Mouse (Mus musculus) embryonic fibroblast, embryonic 13.5 days (primary cell): ENCODE measurements around the gene Sox1.

Experiments used
- CTCF ChIP-seq: IDR thresholded peaks from 2 replicates; pipeline ENCODE4 v1.5.1; 2011; ENCODE audit warnings: mild to moderate bottlenecking, control low read depth, low read length, moderate library complexity, borderline replicate concordance; ENCODE audit not compliant: insufficient read depth
- POLR2A ChIP-seq: IDR thresholded peaks from 2 replicates; pipeline ENCODE4 v1.6.1; 2011; ENCODE audit warnings: low read depth, mild to moderate bottlenecking, control low read depth, low read length, moderate library complexity

DNA sequence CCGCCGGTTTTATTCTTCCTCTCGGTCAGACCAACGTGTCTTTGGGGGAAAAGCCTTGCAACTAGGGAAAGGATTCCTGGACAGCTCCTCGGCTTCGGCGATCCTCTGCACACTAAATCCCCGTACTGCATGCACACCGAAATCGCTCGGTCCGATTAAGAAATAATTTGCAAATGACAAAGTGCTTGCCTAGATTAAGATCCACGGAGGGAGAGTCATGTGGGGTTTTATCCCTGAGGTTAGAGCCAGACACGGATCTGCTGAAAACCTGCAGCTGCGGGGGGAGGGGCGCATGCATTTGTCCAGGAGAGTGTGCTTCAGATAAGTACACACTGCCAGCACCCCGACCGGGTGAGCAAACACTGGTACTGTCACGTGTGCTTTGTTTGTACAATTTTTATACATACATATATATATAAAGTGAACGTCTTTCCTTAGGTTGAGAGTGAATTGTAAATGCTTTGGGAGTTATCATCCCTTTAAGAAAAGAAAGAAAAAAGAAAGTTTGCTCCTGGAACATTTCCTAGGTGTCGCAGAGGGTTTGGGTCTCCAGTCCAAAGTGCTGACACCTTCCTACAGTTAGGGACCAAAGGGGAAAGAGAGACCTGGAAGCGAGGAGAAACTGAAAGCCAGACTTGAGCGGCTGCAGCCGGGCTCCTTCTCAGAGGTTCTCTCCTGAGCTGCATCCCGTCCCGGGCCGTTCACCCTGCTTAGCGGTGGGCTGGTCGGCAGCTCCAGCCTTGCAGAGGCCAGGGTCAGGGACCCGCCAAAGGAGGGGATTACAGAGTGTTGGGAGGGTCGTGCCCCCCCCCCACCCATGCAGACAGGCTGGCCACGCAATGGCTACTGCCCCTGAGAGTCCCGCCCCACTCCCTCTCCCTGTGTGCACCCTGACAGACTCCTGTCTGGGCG lies 10.9 kb upstream of the Sox1 start:
- TF ChIP-seq POLR2A (no peak), CTCF (no peak)
